Mouse (Mus musculus) ovary, adult 18-20 months (tissue): Measurements from ENCODE around the gene Esr1.
A peak's percentile ranks its signal among the peaks of the same experiment; 100 is the strongest.
"Not testable (repeated sequence)": the region's sequence is repeated elsewhere in the genome, so short reads cannot be mapped to it uniquely, and the experiment has no call there.

Source experiments
- DNase-seq: peaks from one replicate; pipeline ENCODE4 v3.0.0; 2022; ENCODE audit warnings: low spot score, mixed read lengths

Esr1 gene

GRCm38 (mm10) chr10:4694336-4694865, 83.0 kb downstream of the Esr1 start:
- no peak for DNase-seq

GRCm38 (mm10) chr10:4709915-4710314, 98.5 kb downstream of the Esr1 start:
- peak; percentile 59 for DNase-seq

GRCm38 (mm10) chr10:4711434-4711833, 100.0 kb downstream of the Esr1 start:
- DNase-seq: no peak

GRCm38 (mm10) chr10:4712061-4712908, 100.9 kb downstream of the Esr1 start:
- DNase-seq: peak; percentile 15

- no peak for DNase-seq
Observed at GRCm38 (mm10) chr10:4713398-4713797, 102.0 kb downstream of the Esr1 start.

GRCm38 (mm10) chr10:4724851-4725250, 113.5 kb downstream of the Esr1 start:
- DNase-seq: no peak

GRCm38 (mm10) chr10:4726141-4726540, 114.7 kb downstream of the Esr1 start:
- no peak for DNase-seq

GRCm38 (mm10) chr10:4732328-4732727, 120.9 kb downstream of the Esr1 start:
- no peak for DNase-seq

GRCm38 (mm10) chr10:4733987-4734386, 122.6 kb downstream of the Esr1 start:
- DNase-seq: peak; percentile 40

- no peak for DNase-seq
Observed at GRCm38 (mm10) chr10:4734942-4735341, 123.5 kb downstream of the Esr1 start.

- no peak for DNase-seq
Observed at GRCm38 (mm10) chr10:4738311-4738710, 126.9 kb downstream of the Esr1 start.

GRCm38 (mm10) chr10:4751091-4751490, 139.7 kb downstream of the Esr1 start:
- not testable (repeated sequence) for DNase-seq

- DNase-seq: no peak
Observed at GRCm38 (mm10) chr10:4752977-4753376, 141.6 kb downstream of the Esr1 start.

GRCm38 (mm10) chr10:4775541-4775940, 164.1 kb downstream of the Esr1 start:
- DNase-seq: no peak

- no peak for DNase-seq
Observed at GRCm38 (mm10) chr10:4776007-4776713, 164.8 kb downstream of the Esr1 start.

GRCm38 (mm10) chr10:4776714-4777090, 165.3 kb downstream of the Esr1 start:
- DNase-seq: no peak

GRCm38 (mm10) chr10:4777996-4778395, 166.6 kb downstream of the Esr1 start:
- no peak for DNase-seq

- DNase-seq: no peak
Observed at GRCm38 (mm10) chr10:4780926-4781325, 169.5 kb downstream of the Esr1 start.

- DNase-seq: peak; percentile 72
Observed at GRCm38 (mm10) chr10:4787003-4787628, 175.7 kb downstream of the Esr1 start.

GRCm38 (mm10) chr10:4798268-4798808, 186.9 kb downstream of the Esr1 start:
- DNase-seq: no peak

GRCm38 (mm10) chr10:4824366-4824765, 213.0 kb downstream of the Esr1 start:
- no peak for DNase-seq

GRCm38 (mm10) chr10:4830592-4830991, 219.2 kb downstream of the Esr1 start:
- DNase-seq: no peak
